Mouse (Mus musculus): Measurements from ENCODE around the gene Mrps9.

DNA sequence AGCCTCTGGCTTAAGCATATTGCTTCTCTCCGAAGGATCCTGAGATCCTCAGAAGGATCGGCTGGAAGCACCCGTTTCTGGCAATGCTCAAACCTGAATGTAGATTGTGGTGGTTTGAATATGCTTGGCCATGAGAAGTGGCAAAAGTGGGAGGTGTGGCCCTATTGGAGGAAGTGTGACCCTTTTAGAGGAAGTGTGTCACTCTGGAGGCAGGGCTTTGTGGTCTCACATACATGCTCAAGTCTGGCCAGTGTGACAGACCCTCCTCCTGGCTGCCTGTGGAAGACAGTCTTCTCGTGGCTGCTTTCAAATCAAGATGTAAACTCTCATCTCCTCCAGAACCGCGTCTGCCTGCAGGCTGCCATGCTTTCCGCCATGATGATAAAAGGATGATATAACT, 65.7 kb downstream of the Mrps9 start:
- TF ChIP-seq NANOG (IDR thresholded peaks at IDR 0.05; ENCODE audit: borderline replicate concordance, low read length) (no peak), CTCF (conservative IDR thresholded peaks at IDR 0.05; ENCODE audit: low read length) (no peak)

Measured in E14TG2a.4 (cell line).